Mouse (Mus musculus) cerebellum, adult 11-12 months (tissue): ENCODE data around the gene Lrrc29.
A peak's percentile ranks its signal among the peaks of the same experiment; 100 is the strongest.

Experiments
- DNase-seq: peaks from one replicate; pipeline ENCODE4 v3.0.0; 2022

Lrrc29 gene

DNA sequence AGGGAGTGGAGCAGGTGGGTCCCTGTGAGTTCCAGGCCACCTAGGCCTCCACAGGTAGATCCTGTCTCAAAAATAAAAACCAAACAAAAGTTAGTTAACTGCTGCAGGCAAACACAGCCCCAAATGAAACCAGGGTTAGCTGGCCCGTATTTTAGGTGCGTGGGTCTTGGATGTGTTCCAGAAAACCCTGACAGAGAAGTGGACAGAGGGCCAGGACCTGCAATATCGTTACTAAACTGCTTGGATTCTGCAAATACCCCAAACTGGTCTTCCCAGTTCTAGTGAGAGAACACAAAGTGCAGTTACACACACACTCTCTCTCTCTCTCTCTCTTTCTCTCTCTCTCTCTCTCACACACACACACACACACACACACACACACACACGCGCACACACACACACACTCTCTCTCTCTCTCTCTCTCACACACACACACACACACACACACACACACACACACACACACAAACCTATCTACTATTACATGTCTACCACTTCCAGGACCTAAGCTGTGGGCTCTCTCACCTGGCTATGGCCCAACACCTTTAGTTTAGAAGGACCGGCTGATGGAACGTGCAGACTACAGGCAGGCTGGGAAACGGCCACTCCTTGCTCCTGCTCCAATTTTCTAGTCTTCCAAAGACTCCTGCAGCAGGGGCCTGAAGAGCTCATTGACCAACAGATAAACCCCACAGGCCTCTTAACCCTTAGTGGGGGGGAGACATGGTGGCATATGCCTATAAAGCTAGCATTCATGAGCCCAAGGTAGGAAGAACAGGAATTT, 17.9 kb upstream of the Lrrc29 start:
- DNase-seq = no peak

DNA sequence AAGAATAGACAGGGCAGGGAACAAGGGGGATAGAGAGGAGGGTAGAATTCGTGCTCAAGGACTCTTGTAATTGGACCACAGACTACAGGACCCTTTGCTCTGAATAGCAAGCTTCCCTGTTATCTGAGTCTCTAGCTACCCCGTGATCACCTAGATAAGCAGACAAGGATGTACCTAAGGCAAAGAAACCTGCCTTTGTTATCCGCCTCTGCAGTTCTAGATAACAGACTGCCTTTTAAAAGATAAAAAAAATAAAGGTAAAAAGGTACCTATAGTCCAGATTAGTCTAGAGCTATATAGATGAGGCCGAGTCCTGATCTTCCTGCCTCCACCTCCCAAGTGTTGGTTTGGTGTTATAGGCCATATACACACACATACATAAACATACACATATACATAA, 16.7 kb upstream of the Lrrc29 start:
- DNase-seq = no peak

GRCm38 (mm10) chr8:105341399-105341798, 15.3 kb upstream of the Lrrc29 start:
- peak; percentile 16 for DNase-seq

DNA sequence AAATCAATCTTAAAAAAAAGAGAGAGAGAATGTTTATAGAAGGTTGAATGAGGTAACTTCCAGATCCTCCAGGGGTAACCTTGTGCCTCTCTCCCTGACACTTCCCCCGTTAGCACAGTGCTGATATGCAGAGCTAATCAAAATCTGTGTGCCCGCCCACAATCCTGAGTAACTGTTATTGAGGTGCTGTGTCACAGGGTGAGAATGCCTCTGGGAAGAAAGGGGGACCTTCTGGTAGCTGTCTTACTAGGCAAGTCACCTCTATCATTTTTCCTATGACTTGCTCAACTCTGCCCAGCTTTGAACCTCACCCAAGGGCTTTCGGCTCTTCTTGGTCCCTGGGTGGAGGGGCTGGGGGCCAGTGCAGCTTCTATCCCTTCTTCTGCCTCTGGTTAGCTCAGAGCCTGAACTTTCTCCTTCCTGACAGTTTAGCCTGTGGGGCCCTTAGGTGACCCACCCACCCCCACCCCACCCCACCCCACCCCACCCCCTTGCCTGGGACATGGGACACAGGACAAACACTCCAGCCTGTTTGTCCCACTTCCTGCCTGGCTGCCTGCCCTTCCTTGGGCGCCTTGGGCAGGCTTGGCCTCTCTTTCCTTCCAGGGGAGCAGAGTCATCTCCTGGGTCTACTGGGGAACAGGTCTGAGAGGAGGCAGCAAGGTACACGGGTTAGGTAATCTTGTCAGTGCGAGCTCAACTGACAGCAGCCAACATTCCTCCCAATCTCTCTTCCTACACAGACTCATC, 14.0 kb upstream of the Lrrc29 start:
- DNase-seq = no peak

DNA sequence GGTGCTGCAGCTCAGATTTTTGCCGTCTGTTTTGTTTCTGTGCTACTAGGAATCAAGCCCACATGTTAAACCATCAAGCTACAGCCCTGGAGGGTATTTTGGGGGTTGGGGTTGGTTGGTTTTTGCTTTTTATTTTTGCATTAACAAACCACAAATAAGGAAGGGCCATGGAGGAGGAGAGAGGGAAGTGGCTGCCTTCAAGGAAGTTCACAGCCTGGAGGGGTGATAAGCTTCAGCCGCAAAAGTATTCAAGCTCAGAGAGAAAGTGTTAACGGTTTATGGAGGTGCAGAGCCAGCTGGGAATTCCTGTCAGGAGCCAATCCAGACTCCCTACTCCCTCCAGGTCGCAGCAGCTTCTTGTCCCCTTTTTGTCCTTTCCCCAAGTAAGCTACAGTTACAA, 12.9 kb upstream of the Lrrc29 start:
- no peak for DNase-seq

GRCm38 (mm10) chr8:105336373-105337130, 10.5 kb upstream of the Lrrc29 start:
- no peak for DNase-seq

- DNase-seq = no peak
These were observed 6.4 kb upstream of the Lrrc29 start for GRCm38 (mm10) chr8:105332523-105332922.

- no peak for DNase-seq
These were observed 5.9 kb upstream of the Lrrc29 start for GRCm38 (mm10) chr8:105331931-105332330.

GRCm38 (mm10) chr8:105331469-105331868, 5.4 kb upstream of the Lrrc29 start:
- DNase-seq = no peak

GRCm38 (mm10) chr8:105330325-105330724, 4.2 kb upstream of the Lrrc29 start:
- DNase-seq = no peak

DNA sequence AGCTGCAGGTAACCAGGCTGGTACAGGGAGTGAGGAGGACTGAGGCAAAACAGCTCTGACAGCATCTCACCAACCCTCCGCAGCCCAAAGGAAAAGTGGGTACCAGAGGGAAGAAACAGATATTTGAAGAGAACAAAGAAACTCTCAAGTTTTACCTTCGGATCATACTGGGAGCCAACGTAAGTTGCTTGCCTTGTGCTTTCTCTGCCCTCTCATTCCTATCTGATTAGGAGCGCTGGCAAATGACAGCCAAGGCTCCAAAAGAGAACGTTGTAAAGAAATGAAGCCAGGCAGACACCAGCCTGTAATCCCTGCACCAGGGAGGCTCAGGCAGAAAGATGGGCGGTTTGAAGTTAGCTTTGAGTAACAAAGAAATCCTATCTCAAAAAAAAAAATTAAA, 890 bp upstream of the Lrrc29 start:
- no peak for DNase-seq

DNA sequence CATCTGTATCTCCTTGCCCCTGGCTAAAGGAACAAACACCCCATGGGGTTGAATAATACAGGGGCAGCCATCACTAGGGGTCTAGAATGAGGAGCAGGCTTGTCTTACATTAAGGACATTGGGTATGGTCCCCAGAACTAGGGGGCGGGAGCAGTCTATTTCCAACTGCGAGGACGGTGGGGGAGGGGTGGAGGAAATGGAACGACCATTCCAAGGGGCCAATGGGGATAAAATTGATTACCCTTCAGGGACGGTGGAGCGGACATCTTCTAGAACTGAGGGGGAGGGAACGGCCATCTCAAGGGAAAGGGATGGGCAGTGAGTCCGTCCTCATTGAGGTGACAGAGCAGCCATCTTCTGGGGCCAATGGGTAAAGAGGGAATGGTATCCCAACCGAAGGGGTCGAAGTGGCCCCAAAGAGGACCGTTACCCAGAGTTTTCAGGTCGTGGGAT, 411 bp downstream of the Lrrc29 start:
- DNase-seq = peak; percentile 51

DNA sequence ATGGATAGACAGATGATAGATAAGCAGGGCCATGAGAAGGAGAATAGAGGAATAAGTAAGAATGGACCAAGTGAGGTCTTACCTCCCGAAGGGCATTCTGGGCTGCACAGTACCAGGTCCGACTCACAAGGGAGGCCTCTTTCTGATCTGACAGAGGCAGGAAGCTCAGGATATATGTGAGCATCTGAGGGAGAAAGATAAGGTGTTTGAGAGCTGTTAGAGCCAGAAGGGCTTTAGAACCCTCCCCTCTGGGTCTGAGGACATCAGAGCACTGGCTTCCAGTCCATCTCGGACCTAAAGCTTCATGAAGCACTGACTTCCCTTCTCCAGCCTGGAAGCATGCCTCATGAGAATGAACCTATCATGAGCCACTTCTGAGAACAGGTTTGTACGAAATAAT, 2.9 kb downstream of the Lrrc29 start:
- DNase-seq = no peak

GRCm38 (mm10) chr8:105318662-105319190, 7.4 kb downstream of the Lrrc29 start:
- no peak for DNase-seq

DNA sequence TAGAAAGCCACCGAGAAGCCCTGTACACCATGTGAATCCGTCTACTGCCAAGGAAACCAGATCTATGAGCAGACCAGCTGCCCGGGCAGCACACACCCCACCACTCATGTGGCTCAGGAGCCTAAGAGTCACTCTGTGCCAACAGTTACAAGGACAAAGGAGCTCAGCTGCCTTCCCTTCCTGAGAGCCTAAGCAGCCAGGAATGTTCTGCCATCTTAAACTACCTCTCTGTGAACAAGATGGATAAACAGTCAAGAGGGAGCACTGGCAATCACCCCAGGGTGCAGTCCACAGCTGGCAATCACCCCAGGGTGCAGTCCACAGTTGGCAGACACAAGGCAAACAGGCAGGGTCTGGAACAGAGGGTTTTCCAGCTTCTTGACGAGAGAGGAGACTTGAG, 8.1 kb downstream of the Lrrc29 start:
- no peak for DNase-seq

GRCm38 (mm10) chr8:105315073-105315769, 10.9 kb downstream of the Lrrc29 start:
- peak; percentile 78 for DNase-seq

DNA sequence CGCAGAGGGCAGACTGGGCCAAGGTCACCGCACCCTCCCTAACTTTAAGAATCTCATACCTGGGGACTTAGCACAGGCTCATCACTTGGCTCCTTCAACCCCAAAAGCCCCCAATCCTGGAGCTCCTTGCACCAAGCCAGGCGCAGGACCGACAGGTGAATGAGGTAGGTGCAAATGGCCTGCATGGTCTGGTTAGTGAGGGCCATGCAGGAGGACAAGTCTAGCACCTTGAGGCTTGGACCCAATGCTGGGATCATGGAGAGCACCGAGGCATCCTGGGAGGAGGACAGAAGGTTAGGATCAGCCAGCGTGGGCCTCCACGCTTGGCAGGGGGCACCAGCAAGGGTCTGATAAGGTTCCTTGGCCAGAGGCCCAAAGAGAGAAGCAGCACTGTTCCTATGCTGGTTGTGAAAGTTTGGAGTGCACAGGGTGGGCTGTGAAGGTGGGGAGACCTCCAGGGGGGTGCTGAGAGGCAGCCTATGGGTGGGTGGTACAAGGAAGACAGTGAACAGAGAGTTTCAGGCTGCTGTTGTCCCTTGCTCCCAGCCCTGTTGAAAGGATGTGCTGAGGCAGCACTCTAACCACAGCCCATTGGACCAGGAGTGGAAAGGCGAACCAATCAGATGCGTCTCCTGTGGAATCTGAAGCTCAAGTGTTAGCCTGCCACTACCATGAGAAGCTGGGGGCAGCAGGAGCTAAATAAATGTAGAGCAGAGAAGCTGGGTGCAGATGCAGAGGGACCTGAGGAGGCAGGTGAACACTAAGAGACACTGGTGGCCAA, 12.3 kb downstream of the Lrrc29 start:
- DNase-seq = no peak

- peak; percentile 70 for DNase-seq
These were observed 13.1 kb downstream of the Lrrc29 start for GRCm38 (mm10) chr8:105312891-105313481.

- DNase-seq = no peak
These were observed 14.4 kb downstream of the Lrrc29 start for GRCm38 (mm10) chr8:105311718-105312117.

DNA sequence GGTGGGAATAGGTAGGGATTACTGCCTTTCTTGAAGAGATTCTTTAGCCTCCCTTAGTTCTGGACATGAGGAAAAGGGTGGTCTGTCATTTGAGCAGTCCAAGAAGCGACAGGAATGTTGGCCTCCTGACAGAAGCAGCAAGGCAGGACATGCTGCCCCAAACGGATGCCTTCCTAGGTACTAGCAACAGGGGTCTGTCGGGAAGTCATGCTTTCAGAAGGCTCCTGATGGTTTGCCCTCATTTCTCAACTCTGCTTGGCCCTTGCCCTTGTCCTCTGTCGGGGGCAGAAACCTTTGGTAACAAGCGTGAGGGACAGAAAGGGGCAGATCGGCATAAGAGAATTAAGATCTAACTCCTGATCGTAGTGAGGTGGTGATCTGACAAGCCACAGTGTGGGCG, 16.0 kb downstream of the Lrrc29 start:
- DNase-seq = peak; percentile 69

DNA sequence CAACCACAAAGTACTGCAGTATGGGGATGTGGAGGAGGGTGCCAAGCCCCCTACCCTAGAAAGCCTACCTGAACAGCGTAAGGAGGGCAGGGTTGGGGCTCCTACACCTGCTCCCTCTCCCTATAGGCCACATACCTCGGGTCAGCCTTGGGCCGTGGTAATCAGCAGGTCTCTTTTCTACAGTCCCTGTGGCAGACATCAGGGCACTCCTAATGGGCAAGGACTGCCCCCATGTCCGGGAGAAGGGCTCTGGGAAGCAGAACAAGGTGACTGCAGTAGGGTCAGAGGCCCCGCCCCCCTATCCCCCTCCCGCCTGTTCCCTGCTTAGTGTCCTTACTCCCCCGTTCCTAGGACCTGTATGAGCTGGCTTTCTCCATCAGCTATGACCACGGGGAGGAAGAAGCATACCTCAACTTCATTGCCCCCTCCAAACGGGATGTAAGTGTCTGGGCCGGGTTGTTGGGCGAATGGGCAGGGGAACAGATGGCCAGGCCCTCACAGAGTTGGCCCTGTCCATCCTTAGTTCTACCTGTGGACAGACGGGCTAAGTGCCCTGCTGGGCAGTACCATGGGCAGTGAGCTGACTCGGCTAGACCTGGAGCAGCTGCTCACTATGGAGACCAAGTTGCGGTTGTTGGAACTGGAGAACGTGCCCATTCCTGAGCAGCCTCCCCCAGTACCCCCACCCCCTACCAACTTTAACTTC, 16.8 kb downstream of the Lrrc29 start:
- DNase-seq = peak; percentile 98
